21 mouse cellular contexts compared by ENCODE assay signal in genomic region chr1:73954015-73954408, GRCm38 (mm10).
DNase-seq lines count a peak whose midpoint lies in the region; ATAC-seq and TF ChIP-seq lines count a peak whose summit lies in the region.
"Had no signal": no experiment of that assay in that cellular context is flagged by ENCODE, and none has a peak within 500 bp of the region (broad histone marks: within the 10 kb centered on the region; RNA-seq: fewer than 3 reads in every experiment).

No protein-coding gene starts in this region.

- H3K79me2 ChIP-seq in heart, adult 2 months (replicated peaks; ENCODE audit: control insufficient read depth, insufficient read depth, low read length): no peaks in the 10 kb centered on the region; the same call in 1 of the 2 replicates

- H3K9ac ChIP-seq in heart, adult 2 months (ENCODE audit: low read depth, low read length): no peak overlapping the region
- no peak overlapping the region for H3K9ac ChIP-seq in heart, postnatal 0 days (replicated peaks; ENCODE audit: low read depth, low read length)
- no peak overlapping the region for H3K9ac ChIP-seq in limb, embryonic 15.5 days
- H3K9ac ChIP-seq: embryonic facial prominence, embryonic 13.5 days; forebrain, embryonic 12.5 days; hindbrain, embryonic 12.5 days had no signal

- TF ChIP-seq EP300 in heart, adult 2 months (IDR thresholded peaks at IDR 0.05; ENCODE audit: insufficient read depth, low read depth, low read length): no peak
- no peak for TF ChIP-seq EP300 in heart, postnatal 0 days (IDR thresholded peaks at IDR 0.05; ENCODE audit: low read depth)

- TF ChIP-seq CTCF in heart, adult 2 months (IDR thresholded peaks at IDR 0.05): no peak
- no peak for TF ChIP-seq CTCF in heart, postnatal 0 days (IDR thresholded peaks at IDR 0.05; ENCODE audit: low read depth)
- TF ChIP-seq CTCF in E14TG2a.4 (conservative IDR thresholded peaks at IDR 0.05; ENCODE audit: low read length): no peak

- intact Hi-C loops in heart, adult 2 months (cut with DNase I): no loop called here
- intact Hi-C loops in heart, postnatal 25 days (cut with DNase I): no loop called here

- H3K27ac ChIP-seq in heart, adult 2 months: peak overlapping the region; percentile 15; the same call in 1 of the 2 replicates
- H3K27ac ChIP-seq in heart, postnatal 0 days (ENCODE audit: low read depth): peak overlapping the region; percentile 72; the same call in 1 of the 2 replicates
- H3K27ac ChIP-seq in limb, embryonic 15.5 days: 0 out of 2 replicates have a peak overlapping the region, but pooled peaks have one; percentile 22
- no peak overlapping the region for H3K27ac ChIP-seq in limb, embryonic 10.5 days
- H3K27ac ChIP-seq: embryonic facial prominence, embryonic 13.5 days; forebrain, embryonic 12.5 days; hindbrain, embryonic 12.5 days had no signal

- ATAC-seq in heart, postnatal 0 days (ENCODE audit: insufficient read depth, low read depth): no peak
- ATAC-seq in limb, embryonic 15.5 days (ENCODE audit: insufficient number of reproducible peaks, low FRiP score, low TSS enrichment, low read depth): no peak
- ATAC-seq: activated CD4-positive, CD25-positive, alpha-beta regulatory T cell, adult 4 months; forebrain, embryonic 16.5 days; hindbrain, embryonic 16.5 days; inflammation-experienced regulatory T-cells, adult 6 months had no signal

- H3K27me3 ChIP-seq in heart, adult 2 months (ENCODE audit: control insufficient read depth, insufficient read depth, low read length): no peaks in the 10 kb centered on the region
- H3K27me3 ChIP-seq in heart, postnatal 0 days (ENCODE audit: control insufficient read depth, insufficient read depth, low read length): no peaks in the 10 kb centered on the region
- H3K27me3 ChIP-seq in limb, embryonic 15.5 days: no peaks in the 10 kb centered on the region
- no peaks in the 10 kb centered on the region for H3K27me3 ChIP-seq in limb, embryonic 10.5 days (ENCODE audit: low read depth, poor library complexity, severe bottlenecking)
- peaks cover 38% of the 10 kb centered on the region for H3K27me3 ChIP-seq in E14TG2a.4 (ENCODE audit: insufficient read depth, low read length)
- H3K27me3 ChIP-seq: embryonic facial prominence, embryonic 13.5 days; forebrain, embryonic 12.5 days; hindbrain, embryonic 12.5 days; Patski had no signal

- DNase-seq in heart, adult 2 months: no peak
- DNase-seq in heart, adult 8-10 months (ENCODE audit: low spot score): no peak
- DNase-seq in heart, postnatal 0 days (ENCODE audit: low spot score): no peak
- DNase-seq in heart, postnatal 25 days (ENCODE audit: low spot score): no peak
- DNase-seq in limb, embryonic 10.5 days (ENCODE audit: low spot score): no peak
- no peak for DNase-seq in layer of hippocampus, adult 11-12 months (ENCODE audit: low spot score)
- DNase-seq: cerebellum, adult 11-12 months; cerebellum, adult 9-11 months; cerebellum, postnatal 36 days; gastrocnemius, postnatal 25 days had no signal

- 72% methylated on average over 6 of the region's 6 CpGs for WGBS in heart, adult 2 months
- WGBS in heart, postnatal 0 days: 79% methylated on average over 6 of the region's 6 CpGs
- 88% methylated on average over 6 of the region's 6 CpGs for WGBS in limb, embryonic 15.5 days
- 94% methylated on average over 6 of the region's 6 CpGs for WGBS in limb, embryonic 10.5 days

- peaks cover 44% of the 10 kb centered on the region for H3K4me1 ChIP-seq in heart, adult 2 months (ENCODE audit: control insufficient read depth, insufficient read depth, low read length)
- H3K4me1 ChIP-seq in heart, postnatal 0 days (ENCODE audit: control insufficient read depth, insufficient read depth): peaks cover 70% of the 10 kb centered on the region
- peaks cover 64% of the 10 kb centered on the region for H3K4me1 ChIP-seq in limb, embryonic 15.5 days
- H3K4me1 ChIP-seq in limb, embryonic 10.5 days: peaks cover 54% of the 10 kb centered on the region
- peaks cover 37% of the 10 kb centered on the region for H3K4me1 ChIP-seq in E14TG2a.4 (replicated peaks; ENCODE audit: low read depth, low read length)

- H3K36me3 ChIP-seq in heart, adult 2 months (ENCODE audit: control insufficient read depth, insufficient read depth, low read length): peaks cover 60% of the 10 kb centered on the region
- H3K36me3 ChIP-seq in heart, postnatal 0 days (replicated peaks; ENCODE audit: control insufficient read depth, insufficient read depth, low read length): peaks cover 50% of the 10 kb centered on the region
- peaks cover 31% of the 10 kb centered on the region for H3K36me3 ChIP-seq in limb, embryonic 15.5 days
- peaks cover 59% of the 10 kb centered on the region for H3K36me3 ChIP-seq in limb, embryonic 10.5 days
- no peaks in the 10 kb centered on the region for H3K36me3 ChIP-seq in E14TG2a.4 (ENCODE audit: insufficient read depth, low read length)

- TF ChIP-seq POLR2A in heart, adult 2 months (IDR thresholded peaks at IDR 0.05; ENCODE audit: insufficient read depth, low read depth, low read length): no peak

- no peaks in the 10 kb centered on the region for H3K9me3 ChIP-seq in heart, postnatal 0 days (replicated peaks; ENCODE audit: control insufficient read depth, low read length)
- no peaks in the 10 kb centered on the region for H3K9me3 ChIP-seq in limb, embryonic 15.5 days
- no peaks in the 10 kb centered on the region for H3K9me3 ChIP-seq in limb, embryonic 10.5 days (replicated peaks)
- H3K9me3 ChIP-seq in E14TG2a.4 (ENCODE audit: low read length): no peaks in the 10 kb centered on the region
- H3K9me3 ChIP-seq: embryonic facial prominence, embryonic 13.5 days; forebrain, embryonic 12.5 days; hindbrain, embryonic 12.5 days had no signal

- no peak overlapping the region for H3K4me2 ChIP-seq in heart, postnatal 0 days (ENCODE audit: low read depth, low read length)
- no peak overlapping the region for H3K4me2 ChIP-seq in limb, embryonic 15.5 days
- H3K4me2 ChIP-seq: embryonic facial prominence, embryonic 13.5 days; forebrain, embryonic 12.5 days; heart, embryonic 11.5 days; hindbrain, embryonic 12.5 days had no signal

- H3K4me3 ChIP-seq in heart, adult 2 months: no peak overlapping the region
- H3K4me3 ChIP-seq in heart, postnatal 0 days (ENCODE audit: low read depth, low read length): no peak overlapping the region
- no peak overlapping the region for H3K4me3 ChIP-seq in limb, embryonic 15.5 days
- H3K4me3 ChIP-seq in limb, embryonic 10.5 days: no peak overlapping the region
- 0 out of 2 replicates have a peak overlapping the region, but pooled peaks have one; percentile 46 for H3K4me3 ChIP-seq in E14TG2a.4 (replicated peaks; ENCODE audit: low read length)
- H3K4me3 ChIP-seq: embryonic facial prominence, embryonic 13.5 days; forebrain, embryonic 12.5 days; hindbrain, embryonic 12.5 days had no signal
